Mouse (Mus musculus): ENCODE data around the gene Bcl7b. TPM values are rescaled to one million over a fixed set of nuclear protein-coding genes. Genes with fewer than 3 reads are reported as not detected.

Bcl7b gene
- polyA plus RNA-seq, 1 experiment = 42.9 TPM

- TF ChIP-seq CTCF (IDR thresholded peaks at IDR 0.05; ENCODE audit: insufficient read depth, low read length) (no peak), POLR2A (IDR thresholded peaks at IDR 0.05; ENCODE audit: borderline replicate concordance, extremely low read depth, low read depth, low read length) (no peak)
- WGBS = 79% methylated on average over 4 of the region's 4 CpGs
- no peak for DNase-seq
- Histone ChIP-seq H3K4me3 (replicated peaks; ENCODE audit: extremely low read depth, low read depth, low read length) (no peak overlapping the region), H3K4me1 (ENCODE audit: control insufficient read depth, insufficient read depth, low read length) (no peaks in the 10 kb centered on the region)
These were observed 62.1 kb downstream of the Bcl7b start for GRCm38 (mm10) chr5:135230186-135230585.

Other genes with a start within 250 kb of the Bcl7b start
- gene Mettl27, start 235.9 kb upstream of the Bcl7b start, polyA plus RNA-seq (2012; rRNA removed) = 16.3 and 23.2 TPM in 2 replicates
- gene Cldn4, start 221.3 kb upstream of the Bcl7b start, polyA plus RNA-seq (2012; rRNA removed) = 9.2 and 18.9 TPM in 2 replicates
- 333 and 552 TPM in 2 replicates for gene Cldn3, start 182.1 kb upstream of the Bcl7b start, polyA plus RNA-seq (2012; rRNA removed)
- gene Abhd11, start 159.1 kb upstream of the Bcl7b start, polyA plus RNA-seq (2012; rRNA removed) = 66.9 and 78.4 TPM in 2 replicates
- 10.6 and 11.7 TPM in 2 replicates for gene Stx1a, start 144.8 kb upstream of the Bcl7b start, polyA plus RNA-seq (2012; rRNA removed)
- gene Dnajc30, start 104.1 kb upstream of the Bcl7b start, polyA plus RNA-seq (2012; rRNA removed) = 30.7 and 31.5 TPM in 2 replicates
- 51.3 and 56.4 TPM in 2 replicates for gene Bud23, start 103.3 kb upstream of the Bcl7b start, polyA plus RNA-seq (2012; rRNA removed)
- gene Vps37d, start 90.0 kb upstream of the Bcl7b start, polyA plus RNA-seq (2012; rRNA removed) = 2.3 and 3.0 TPM in 2 replicates
- gene Mlxipl, start 78.4 kb upstream of the Bcl7b start, polyA plus RNA-seq (2012; rRNA removed) = 17.8 and 28.5 TPM in 2 replicates
- 8.1 and 8.3 TPM in 2 replicates for gene Tbl2, start 18.6 kb upstream of the Bcl7b start, polyA plus RNA-seq (2012; rRNA removed)
- 22.2 and 23.4 TPM in 2 replicates for gene Baz1b, start 19.0 kb downstream of the Bcl7b start, polyA plus RNA-seq (2012; rRNA removed)
- 0.22 and 0.95 TPM in 2 replicates for gene Fzd9, start 82.9 kb downstream of the Bcl7b start, polyA plus RNA-seq (2012; rRNA removed)
- not detected in 2 replicates for gene Fkbp6, start 181.8 kb downstream of the Bcl7b start, polyA plus RNA-seq (2012; rRNA removed)
- gene Trim50, start 185.0 kb downstream of the Bcl7b start, polyA plus RNA-seq (2012; rRNA removed) = not detected in 2 replicates
- 27.3 and 29.4 TPM in 2 replicates for gene Nsun5, start 201.7 kb downstream of the Bcl7b start, polyA plus RNA-seq (2012; rRNA removed)
- 18.1 and 19.0 TPM in 2 replicates for gene Pom121, start 226.3 kb downstream of the Bcl7b start, polyA plus RNA-seq (2012; rRNA removed)

All from lung, adult 2 months (tissue).